Mouse (Mus musculus): ENCODE data around the gene Podxl2. TPM values are rescaled to one million over a fixed set of nuclear protein-coding genes. Genes with fewer than 3 reads are reported as not detected.

Podxl2 gene
- polyA plus RNA-seq, 1 experiment from 2014 or later: 52.8 TPM

DNA sequence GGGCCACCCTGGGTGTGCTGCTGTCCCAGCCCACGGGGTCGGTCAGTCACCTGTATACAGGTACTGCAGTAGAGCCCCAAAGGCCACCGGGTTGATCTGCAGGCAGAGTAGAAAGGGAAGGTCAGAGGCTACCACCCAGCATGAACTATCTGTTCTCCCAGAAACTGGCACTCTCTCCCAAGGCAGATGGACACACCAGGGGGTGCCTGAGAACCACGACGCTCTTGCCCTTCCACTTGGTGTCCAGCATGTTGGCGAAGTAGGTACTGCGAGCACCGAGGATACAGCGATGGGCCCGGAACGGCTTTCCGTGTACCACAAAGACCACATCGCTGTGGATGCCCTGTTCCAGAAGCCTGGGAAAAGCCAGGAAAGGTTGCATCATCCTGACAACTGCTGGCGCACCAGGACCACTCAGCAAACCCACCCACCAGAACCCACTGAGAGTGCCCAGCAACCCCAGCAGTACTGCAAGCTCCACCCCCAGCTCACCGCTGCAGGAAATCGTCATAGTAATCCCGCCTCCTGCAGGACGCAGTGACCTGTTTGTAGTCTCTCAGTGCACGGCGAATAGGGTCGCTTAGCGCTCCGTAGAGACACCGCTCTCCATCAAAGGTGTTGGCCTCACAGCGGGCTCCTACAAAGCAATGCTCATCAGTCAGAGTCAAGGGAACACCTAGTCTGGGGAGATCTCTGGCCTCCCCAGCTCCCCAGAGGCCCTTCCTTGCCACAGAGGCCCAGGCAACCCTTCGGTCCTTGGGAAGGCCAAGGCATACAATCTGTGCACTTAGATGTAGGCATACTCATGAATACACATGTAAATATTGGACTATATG lies 35.5 kb downstream of the Podxl2 start:
- no peak for ATAC-seq (ENCODE audit: low FRiP score, low TSS enrichment)
- Histone ChIP-seq H3K36me3 (ENCODE audit: control insufficient read depth, insufficient read depth, low read length) (peaks cover 35% of the 10 kb centered on the region), H3K27ac (ENCODE audit: low read depth, low read length) (no peak overlapping the region), H3K9ac (ENCODE audit: low read depth, low read length) (no peak overlapping the region), H3K4me1 (ENCODE audit: control insufficient read depth, insufficient read depth, low read length) (peaks cover 13% of the 10 kb centered on the region), H3K4me3 (ENCODE audit: low read length) (no peak overlapping the region), H3K9me3 (ENCODE audit: control insufficient read depth, low read length) (no peaks in the 10 kb centered on the region), H3K27me3 (ENCODE audit: control insufficient read depth, insufficient read depth, low read length) (no peaks in the 10 kb centered on the region), H3K4me2 (replicated peaks; ENCODE audit: low read depth, low read length) (no peak overlapping the region)
- WGBS: 86% methylated on average over 26 of the region's 26 CpGs

DNA sequence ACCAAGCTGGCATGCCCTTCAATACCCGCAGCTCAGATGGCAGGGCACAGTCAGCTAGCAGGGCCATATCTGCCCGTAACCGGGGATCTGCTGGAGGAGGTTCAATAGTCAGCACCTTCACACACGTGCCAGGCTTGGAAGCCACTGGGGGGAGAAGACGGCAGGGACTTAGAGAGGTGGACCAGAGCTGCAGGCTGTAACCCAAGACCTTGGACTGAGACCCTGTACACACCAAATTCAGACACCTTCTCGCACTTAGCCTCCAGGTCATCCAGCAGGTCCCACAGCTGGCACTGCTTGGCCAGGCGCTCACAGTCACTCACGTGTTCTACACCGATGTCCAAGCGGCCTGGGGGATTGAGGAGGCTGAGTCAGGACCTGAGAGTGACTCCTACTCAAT lies 36.2 kb downstream of the Podxl2 start:
- WGBS: 93% methylated on average over 10 of the region's 10 CpGs
- Histone ChIP-seq H3K9ac (ENCODE audit: low read depth, low read length) (no peak overlapping the region), H3K36me3 (ENCODE audit: control insufficient read depth, insufficient read depth, low read length) (peaks cover 35% of the 10 kb centered on the region), H3K9me3 (ENCODE audit: control insufficient read depth, low read length) (no peaks in the 10 kb centered on the region), H3K27ac (ENCODE audit: low read depth, low read length) (no peak overlapping the region), H3K27me3 (ENCODE audit: control insufficient read depth, insufficient read depth, low read length) (no peaks in the 10 kb centered on the region), H3K4me1 (ENCODE audit: control insufficient read depth, insufficient read depth, low read length) (peaks cover 13% of the 10 kb centered on the region), H3K4me2 (replicated peaks; ENCODE audit: low read depth, low read length) (no peak overlapping the region), H3K4me3 (ENCODE audit: low read length) (no peak overlapping the region)
- ATAC-seq (ENCODE audit: low FRiP score, low TSS enrichment): no peak

DNA sequence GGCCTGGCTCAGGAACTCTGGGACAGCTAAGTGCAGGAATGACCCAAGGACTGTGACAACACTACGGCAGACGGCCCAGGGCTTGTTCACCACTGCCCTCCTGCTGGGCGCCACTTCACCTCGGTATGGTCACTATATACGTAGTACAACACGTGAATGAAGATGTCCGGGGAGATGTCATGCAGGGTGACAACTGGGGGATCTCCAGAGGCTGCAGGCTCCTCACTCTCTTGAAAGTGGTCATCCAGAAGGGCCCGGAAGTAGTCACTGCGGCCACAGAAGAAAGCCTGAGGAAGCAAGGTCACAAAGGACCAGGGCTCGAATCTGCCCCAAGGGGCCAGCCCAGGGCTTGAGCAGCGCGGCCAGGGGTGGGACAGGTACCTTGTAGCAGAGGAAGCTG lies 36.8 kb downstream of the Podxl2 start:
- H3K4me1 ChIP-seq (ENCODE audit: control insufficient read depth, insufficient read depth, low read length): peaks cover 12% of the 10 kb centered on the region
- no peak for ATAC-seq (ENCODE audit: low FRiP score, low TSS enrichment)
- peaks cover 35% of the 10 kb centered on the region for H3K36me3 ChIP-seq (ENCODE audit: control insufficient read depth, insufficient read depth, low read length)
- H3K4me3 ChIP-seq (ENCODE audit: low read length): no peak overlapping the region
- H3K27me3 ChIP-seq (ENCODE audit: control insufficient read depth, insufficient read depth, low read length): no peaks in the 10 kb centered on the region
- H3K4me2 ChIP-seq (replicated peaks; ENCODE audit: low read depth, low read length): no peak overlapping the region
- H3K27ac ChIP-seq (ENCODE audit: low read depth, low read length): no peak overlapping the region
- WGBS: 91% methylated on average over 12 of the region's 12 CpGs
- H3K9ac ChIP-seq (ENCODE audit: low read depth, low read length): no peak overlapping the region
- H3K9me3 ChIP-seq (ENCODE audit: control insufficient read depth, low read length): no peaks in the 10 kb centered on the region

DNA sequence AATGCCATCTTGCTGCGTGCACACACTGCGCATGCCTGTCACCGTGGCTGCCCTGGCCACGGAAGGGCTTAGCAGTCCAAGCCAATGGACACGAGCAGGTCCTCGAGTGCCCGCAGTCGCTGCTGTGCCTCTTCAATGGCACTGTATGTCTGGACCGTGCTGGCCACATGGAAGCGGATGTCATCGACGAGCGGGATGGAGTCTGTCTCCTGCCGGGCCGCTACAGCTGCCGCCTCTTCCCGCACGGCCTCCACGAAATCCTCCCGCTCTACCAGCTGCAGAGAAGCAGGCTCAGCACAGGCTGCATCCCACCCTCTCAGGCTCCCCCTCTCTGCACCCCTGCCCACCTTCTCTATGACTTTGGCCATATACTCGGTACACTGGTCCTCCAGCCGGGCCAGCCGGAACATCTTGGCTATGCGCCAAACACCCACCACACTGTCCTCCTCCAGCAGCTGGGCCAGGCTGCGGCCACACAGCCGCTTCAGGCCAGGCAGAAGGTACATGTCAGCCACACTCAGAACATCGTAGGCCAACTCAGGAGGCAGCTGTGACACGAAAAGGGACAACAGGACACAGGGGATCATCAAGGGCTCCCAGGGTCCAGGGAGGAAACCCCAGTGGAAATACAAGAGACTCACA lies 38.5 kb downstream of the Podxl2 start:
- Histone ChIP-seq H3K27ac (ENCODE audit: low read depth, low read length) (no peak overlapping the region), H3K4me2 (replicated peaks; ENCODE audit: low read depth, low read length) (no peak overlapping the region), H3K4me3 (ENCODE audit: low read length) (no peak overlapping the region), H3K4me1 (ENCODE audit: control insufficient read depth, insufficient read depth, low read length) (peaks cover 11% of the 10 kb centered on the region), H3K9me3 (ENCODE audit: control insufficient read depth, low read length) (no peaks in the 10 kb centered on the region), H3K27me3 (ENCODE audit: control insufficient read depth, insufficient read depth, low read length) (no peaks in the 10 kb centered on the region), H3K9ac (ENCODE audit: low read depth, low read length) (no peak overlapping the region), H3K36me3 (ENCODE audit: control insufficient read depth, insufficient read depth, low read length) (peaks cover 35% of the 10 kb centered on the region)
- no peak for ATAC-seq (ENCODE audit: low FRiP score, low TSS enrichment)
- 89% methylated on average over 28 of the region's 28 CpGs for WGBS

DNA sequence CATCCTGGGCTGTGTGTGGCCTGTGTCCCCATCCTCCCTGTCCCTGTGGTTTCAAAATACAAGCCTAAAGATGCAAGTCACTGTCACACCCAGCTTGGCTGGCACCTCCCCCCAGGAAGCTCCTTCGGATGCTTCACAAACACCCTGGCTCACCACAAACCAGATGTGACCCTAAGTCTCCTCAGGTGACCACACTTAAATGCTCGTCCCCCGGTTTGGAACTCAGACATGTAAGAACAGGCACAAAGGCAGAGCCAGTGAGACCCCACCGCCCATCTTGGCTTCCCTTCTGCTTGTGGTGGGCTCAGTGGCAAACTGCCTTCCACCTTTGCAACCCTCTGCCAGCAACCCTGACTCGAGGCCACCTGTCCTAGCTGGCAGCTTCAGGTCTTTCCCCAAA lies 39.8 kb downstream of the Podxl2 start:
- H3K4me3 ChIP-seq (ENCODE audit: low read length): no peak overlapping the region
- no peaks in the 10 kb centered on the region for H3K27me3 ChIP-seq (ENCODE audit: control insufficient read depth, insufficient read depth, low read length)
- ATAC-seq (ENCODE audit: low FRiP score, low TSS enrichment): no peak
- no peak overlapping the region for H3K27ac ChIP-seq (ENCODE audit: low read depth, low read length)
- H3K4me1 ChIP-seq (ENCODE audit: control insufficient read depth, insufficient read depth, low read length): 0 out of 2 replicates have a peak, but pooled peaks cover 4% of the 10 kb centered on the region
- H3K4me2 ChIP-seq (replicated peaks; ENCODE audit: low read depth, low read length): no peak overlapping the region
- 78% methylated on average over 5 of the region's 5 CpGs for WGBS
- H3K9me3 ChIP-seq (ENCODE audit: control insufficient read depth, low read length): no peaks in the 10 kb centered on the region
- H3K9ac ChIP-seq (ENCODE audit: low read depth, low read length): no peak overlapping the region
- peaks cover 35% of the 10 kb centered on the region for H3K36me3 ChIP-seq (ENCODE audit: control insufficient read depth, insufficient read depth, low read length)

DNA sequence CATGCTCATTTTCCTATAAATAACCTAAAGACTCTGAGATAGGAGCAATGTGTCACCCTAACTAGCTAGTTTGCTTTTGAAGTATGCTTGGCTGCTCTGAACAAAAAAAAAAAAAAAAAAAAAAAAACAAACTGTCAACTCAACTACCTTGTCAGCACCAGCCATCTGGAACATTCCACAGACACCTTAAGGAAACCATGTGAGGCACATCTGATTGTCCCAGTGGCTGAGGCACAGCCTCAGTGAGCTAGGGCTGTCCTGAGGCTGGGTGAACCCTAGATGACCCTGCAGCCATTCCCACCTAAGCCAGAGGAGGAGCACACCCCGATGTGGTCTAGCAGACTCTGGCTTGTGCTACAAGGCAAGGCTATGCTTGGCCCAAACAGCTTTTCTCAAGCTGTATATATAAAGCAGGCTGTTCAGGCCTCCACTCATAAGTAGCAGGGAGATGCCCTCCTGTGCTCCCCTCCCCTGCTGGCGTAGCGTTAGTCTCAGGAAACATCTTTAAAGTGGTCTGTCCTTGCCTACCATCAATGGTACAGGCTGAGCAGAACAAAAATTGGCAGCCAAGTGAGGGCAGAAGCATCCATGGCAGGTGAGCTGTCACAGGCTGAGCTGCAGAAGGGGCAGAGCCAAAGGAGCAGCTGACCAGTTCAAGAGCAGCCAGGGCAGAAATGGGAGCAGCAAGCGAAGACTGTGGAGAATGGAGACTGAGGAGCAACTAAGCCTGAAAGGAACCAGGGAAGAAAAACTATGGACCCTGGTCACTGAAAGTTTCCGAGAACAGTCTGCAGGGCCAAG lies 41.3 kb downstream of the Podxl2 start:
- H3K9ac ChIP-seq (ENCODE audit: low read depth, low read length): no peak overlapping the region
- H3K4me3 ChIP-seq (ENCODE audit: low read length): no peak overlapping the region
- H3K36me3 ChIP-seq (ENCODE audit: control insufficient read depth, insufficient read depth, low read length): peaks cover 30% of the 10 kb centered on the region
- H3K27ac ChIP-seq (ENCODE audit: low read depth, low read length): 0 out of 2 replicates have a peak overlapping the region, but pooled peaks have one; percentile 10
- H3K4me2 ChIP-seq (replicated peaks; ENCODE audit: low read depth, low read length): no peak overlapping the region
- H3K9me3 ChIP-seq (ENCODE audit: control insufficient read depth, low read length): no peaks in the 10 kb centered on the region
- 0 out of 2 replicates have a peak, but pooled peaks cover 4% of the 10 kb centered on the region for H3K4me1 ChIP-seq (ENCODE audit: control insufficient read depth, insufficient read depth, low read length)
- no peak for ATAC-seq (ENCODE audit: low FRiP score, low TSS enrichment)
- H3K27me3 ChIP-seq (ENCODE audit: control insufficient read depth, insufficient read depth, low read length): no peaks in the 10 kb centered on the region
- WGBS: 68% methylated on average over 5 of the region's 5 CpGs

DNA sequence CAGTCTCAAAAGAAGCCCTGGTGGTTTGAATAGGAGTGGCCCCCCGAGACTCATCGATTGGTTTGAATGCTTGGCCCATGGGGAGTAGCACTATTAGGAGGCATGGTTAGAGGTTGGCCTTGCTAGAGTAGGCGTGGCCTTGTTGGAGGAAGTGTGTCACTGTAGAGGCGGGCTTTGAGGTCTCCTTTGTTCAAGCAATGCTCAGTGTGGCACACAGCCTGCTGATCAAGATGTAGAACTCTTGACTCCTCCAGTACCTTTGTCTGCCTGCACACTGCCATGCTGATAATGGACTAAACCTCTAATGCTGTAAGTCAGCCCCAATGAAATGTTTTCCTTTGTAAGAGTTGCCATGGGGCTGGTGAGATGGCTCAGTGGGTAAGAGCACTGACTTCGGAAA lies 42.2 kb downstream of the Podxl2 start:
- no peak for ATAC-seq (ENCODE audit: low FRiP score, low TSS enrichment)
- no peak overlapping the region for H3K4me2 ChIP-seq (replicated peaks; ENCODE audit: low read depth, low read length)
- H3K4me3 ChIP-seq (ENCODE audit: low read length): no peak overlapping the region
- H3K9me3 ChIP-seq (ENCODE audit: control insufficient read depth, low read length): no peaks in the 10 kb centered on the region
- H3K4me1 ChIP-seq (ENCODE audit: control insufficient read depth, insufficient read depth, low read length): 0 out of 2 replicates have a peak, but pooled peaks cover 7% of the 10 kb centered on the region
- H3K9ac ChIP-seq (ENCODE audit: low read depth, low read length): no peak overlapping the region
- WGBS: 83% methylated on average over 5 of the region's 5 CpGs
- H3K27ac ChIP-seq (ENCODE audit: low read depth, low read length): no peak overlapping the region
- H3K36me3 ChIP-seq (ENCODE audit: control insufficient read depth, insufficient read depth, low read length): peaks cover 21% of the 10 kb centered on the region
- H3K27me3 ChIP-seq (ENCODE audit: control insufficient read depth, insufficient read depth, low read length): no peaks in the 10 kb centered on the region

DNA sequence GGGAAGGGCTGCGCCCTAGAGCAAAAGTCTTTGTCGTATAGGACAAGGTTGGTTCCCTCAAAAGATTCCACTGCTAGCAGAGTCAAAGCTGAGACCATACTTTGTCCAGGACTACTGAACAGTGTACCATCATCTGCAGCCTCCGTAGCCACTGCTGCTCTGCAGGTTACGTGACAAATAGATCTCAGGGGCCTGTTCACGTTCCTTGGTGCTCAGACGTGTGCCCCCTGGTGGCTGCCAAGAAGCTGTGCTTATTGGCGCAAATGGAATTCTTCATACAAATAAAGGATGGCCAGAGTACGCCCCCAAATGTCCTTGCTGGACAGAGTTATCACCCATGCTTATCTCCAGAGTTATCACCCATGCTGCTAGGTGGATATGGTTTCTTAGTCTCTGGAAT lies 43.4 kb downstream of the Podxl2 start:
- Histone ChIP-seq H3K27ac (ENCODE audit: low read depth, low read length) (no peak overlapping the region), H3K27me3 (ENCODE audit: control insufficient read depth, insufficient read depth, low read length) (no peaks in the 10 kb centered on the region), H3K9ac (ENCODE audit: low read depth, low read length) (no peak overlapping the region), H3K4me3 (ENCODE audit: low read length) (no peak overlapping the region), H3K4me2 (replicated peaks; ENCODE audit: low read depth, low read length) (no peak overlapping the region), H3K9me3 (ENCODE audit: control insufficient read depth, low read length) (no peaks in the 10 kb centered on the region), H3K4me1 (ENCODE audit: control insufficient read depth, insufficient read depth, low read length) (0 out of 2 replicates have a peak, but pooled peaks cover 18% of the 10 kb centered on the region), H3K36me3 (ENCODE audit: control insufficient read depth, insufficient read depth, low read length) (peaks cover 10% of the 10 kb centered on the region; the same call in 1 of the 2 replicates)
- WGBS: 25% methylated on average over 8 of the region's 8 CpGs
- peak; percentile 36; the same call in 1 of the 2 replicates for ATAC-seq (ENCODE audit: low FRiP score, low TSS enrichment)

All from kidney, embryonic 14.5 days (tissue).